Mouse (Mus musculus): ENCODE measurements around the gene Tfap4.

DNA sequence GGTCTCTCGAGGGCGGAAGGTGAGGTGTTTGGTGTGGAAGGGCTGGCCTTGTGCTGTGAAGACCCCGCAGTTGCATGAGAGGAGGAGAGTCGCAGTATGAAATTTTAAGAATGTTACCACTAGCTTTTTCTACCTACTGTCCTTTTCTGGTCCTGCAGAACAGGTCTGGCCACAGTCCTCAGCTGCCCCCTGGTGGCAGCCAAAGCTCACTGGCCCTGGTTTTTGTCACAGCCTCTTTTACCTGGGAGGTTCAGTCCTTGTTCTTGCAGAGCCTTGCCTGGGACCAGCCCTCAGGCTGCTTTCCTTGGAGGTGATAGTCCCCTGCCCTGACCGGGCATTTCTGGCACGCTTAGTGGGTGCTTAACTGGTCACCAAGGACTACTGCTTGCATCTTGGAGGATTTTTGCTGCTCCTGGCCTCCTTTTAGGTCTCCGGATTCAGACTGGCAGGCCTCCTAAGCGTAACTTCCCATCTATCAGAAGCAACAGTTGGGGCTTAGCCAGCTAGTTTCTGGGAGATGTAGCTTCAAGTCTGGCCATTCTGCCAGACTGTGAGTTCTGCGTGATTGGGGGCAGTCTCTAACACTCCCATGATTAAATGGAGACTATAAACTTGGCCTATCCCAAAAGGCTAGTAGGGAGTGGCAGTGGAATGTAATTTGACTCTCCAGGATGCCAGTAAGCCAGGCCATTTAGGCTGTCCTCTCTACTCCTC is 48.3 kb upstream of the Tfap4 start:
- TF ChIP-seq POLR2A (IDR thresholded peaks at IDR 0.05; ENCODE audit: borderline replicate concordance, extremely low read depth, insufficient read depth, insufficient read length, poor library complexity, severe bottlenecking) (no peak), CTCF (IDR thresholded peaks at IDR 0.05; ENCODE audit: borderline replicate concordance, extremely low read depth, insufficient read depth, insufficient read length) (peak; percentile 97)

Data from brain, embryonic 14.5 days (tissue).